Mouse (Mus musculus) olfactory bulb, adult 2 months (tissue): ENCODE data around the gene Hist1h2bj.

Source experiments
- CTCF ChIP-seq: fragments of 200-500 bp; IDR thresholded peaks from 2 replicates; pipeline ENCODE4 v1.5.1; 2012; ENCODE audit warnings: low read depth, mild to moderate bottlenecking, low read length, moderate library complexity; ENCODE audit not compliant: insufficient read depth
- POLR2A ChIP-seq: fragments of 200-500 bp; IDR thresholded peaks from 2 replicates; pipeline ENCODE4 v1.6.1; 2012; ENCODE audit warnings: mild to moderate bottlenecking, low read depth, low read length, moderate library complexity; ENCODE audit not compliant: insufficient read depth

DNA sequence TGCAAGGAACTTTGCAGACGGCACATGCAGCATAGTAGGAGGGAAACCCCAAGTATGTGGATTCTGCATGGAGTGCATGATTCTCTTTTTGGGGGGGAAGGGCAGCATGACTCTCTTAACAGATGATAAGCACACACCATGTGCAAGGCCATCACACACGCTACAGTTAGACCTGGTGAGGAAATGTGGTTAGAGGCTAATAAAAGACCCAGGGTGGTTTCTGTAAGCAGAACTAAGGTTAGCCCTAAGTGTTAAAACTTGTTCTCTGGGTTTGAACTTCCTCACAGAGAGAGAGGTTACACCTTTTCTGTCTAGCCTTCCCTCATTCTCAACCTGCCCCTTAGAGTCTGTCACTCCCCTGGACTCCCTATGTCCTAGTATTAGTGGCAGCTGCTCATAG lies 41.7 kb upstream of the Hist1h2bj start:
- TF ChIP-seq CTCF (no peak), POLR2A (no peak)
